Mouse (Mus musculus) MEL (cell line): ENCODE results near the gene Gm49369. TPM values are rescaled to one million over a fixed set of nuclear protein-coding genes. Genes with fewer than 3 reads are reported as not detected.

Experiments
- DNase-seq: peaks from one replicate; pipeline ENCODE4 v3.0.0; 2011; ENCODE audit warnings: low read depth, low spot score
- H3K27ac ChIP-seq: 2 replicates; pipeline ENCODE4 v1.5.1; 2012; ENCODE audit warnings: low read depth, mild to moderate bottlenecking, control low read depth, low read length, moderate library complexity; ENCODE audit not compliant: control insufficient read depth
- H3K27me3 ChIP-seq, 2 experiments: fragments of 150-350 bp in 1 of 2; sonication (generic) in 1 of 2; 2 replicates each; pipeline ENCODE4 v1.6.1; 2012; ENCODE audit warnings: low read length in 2 of 2, mild to moderate bottlenecking in 2 of 2, improper control_type of control experiment in 1 of 2, moderate library complexity in 1 of 2; ENCODE audit not compliant: insufficient read depth in 2 of 2, control insufficient read depth in 1 of 2
- H3K36me3 ChIP-seq, 2 experiments: 2 replicates each; pipeline ENCODE4 v1.6.1; 2012 to 2014; ENCODE audit warnings: low read length in 2 of 2, improper control_type of control experiment in 1 of 2, inconsistent platforms in 1 of 2, mild to moderate bottlenecking in 1 of 2; ENCODE audit not compliant: insufficient read depth in 2 of 2, control insufficient read depth in 1 of 2
- H3K4me1 ChIP-seq, 2 experiments: fragments of 150-350 bp in 1 of 2; sonication (generic) in 1 of 2; 2 replicates each; pipeline ENCODE4 v1.6.1; 2012; ENCODE audit warnings: low read length in 2 of 2, improper control_type of control experiment in 1 of 2, mild to moderate bottlenecking in 1 of 2; ENCODE audit not compliant: insufficient read depth in 2 of 2, control insufficient read depth in 1 of 2
- H3K4me3 ChIP-seq, 2 experiments: fragments of 150-350 bp in 1 of 2; sonication (generic) in 1 of 2; 2 replicates each; pipeline ENCODE4 v1.5.1; 2012; ENCODE audit warnings: low read depth in 2 of 2, low read length in 2 of 2, mild to moderate bottlenecking in 2 of 2, moderate library complexity in 2 of 2, control low read depth in 1 of 2, improper control_type of control experiment in 1 of 2; ENCODE audit not compliant: control insufficient read depth in 1 of 2, insufficient read depth in 1 of 2
- H3K79me2 ChIP-seq: 2 replicates; pipeline ENCODE4 v1.6.1; 2012; ENCODE audit warnings: mild to moderate bottlenecking, low read length, moderate library complexity; ENCODE audit not compliant: control insufficient read depth, poor library complexity, insufficient read depth
- H3K9ac ChIP-seq: 2 replicates; pipeline ENCODE4 v1.6.1; 2012; ENCODE audit warnings: low read depth, mild to moderate bottlenecking, control low read depth, low read length, moderate library complexity; ENCODE audit not compliant: control insufficient read depth, poor library complexity, severe bottlenecking
- H3K9me3 ChIP-seq: fragments of 150-350 bp; sonication (generic); replicated peaks from 2 replicates; pipeline ENCODE4 v1.6.1; 2012; ENCODE audit warnings: mild to moderate bottlenecking, low read length, improper control_type of control experiment, moderate library complexity; ENCODE audit not compliant: insufficient read depth
- CHD2 ChIP-seq: IDR thresholded peaks from 2 replicates; pipeline ENCODE4 v1.6.1; 2011; ENCODE audit warnings: low read length, improper control_type of control experiment
- CTCF ChIP-seq, 3 experiments: IDR thresholded peaks in 2 of 3; conservative IDR thresholded peaks in 1 of 3; 2 replicates each; pipeline ENCODE4 v1.5.1; 2011 to 2012; ENCODE audit warnings: low read length in 3 of 3, low read depth in 2 of 3, mild to moderate bottlenecking in 2 of 3, improper control_type of control experiment in 1 of 3, inconsistent platforms in 1 of 3, mixed read lengths in 1 of 3, moderate library complexity in 1 of 3; ENCODE audit not compliant: control insufficient read depth in 1 of 3, insufficient read depth in 1 of 3, poor library complexity in 1 of 3, severe bottlenecking in 1 of 3
- ELF1 ChIP-seq: IDR thresholded peaks from 2 replicates; pipeline ENCODE4 v1.6.1; 2014; ENCODE audit warnings: low read depth, mild to moderate bottlenecking, inconsistent platforms, low read length, improper control_type of control experiment, moderate library complexity
- ETS1 ChIP-seq: IDR thresholded peaks from 2 replicates; pipeline ENCODE4 v1.6.1; 2012; ENCODE audit warnings: low read depth, mild to moderate bottlenecking, inconsistent platforms, low read length, improper control_type of control experiment, moderate library complexity
- GABPA ChIP-seq: IDR thresholded peaks from 2 replicates; pipeline ENCODE4 v1.6.1; 2012; ENCODE audit warnings: low read depth, mild to moderate bottlenecking, inconsistent platforms, low read length, improper control_type of control experiment, moderate library complexity
- GATA1 ChIP-seq: IDR thresholded peaks from 2 replicates; pipeline ENCODE4 v1.6.1; 2011; ENCODE audit warnings: low read depth, low read length, improper control_type of control experiment
- HCFC1 ChIP-seq: IDR thresholded peaks from 2 replicates; pipeline ENCODE4 v1.6.1; 2012; ENCODE audit warnings: low read depth, mild to moderate bottlenecking, inconsistent platforms, low read length, improper control_type of control experiment, moderate library complexity
- JUND ChIP-seq: IDR thresholded peaks from 2 replicates; pipeline ENCODE4 v1.6.1; 2011; ENCODE audit warnings: low read depth, mild to moderate bottlenecking, improper control_type of control experiment, low read length
- KAT2A ChIP-seq: conservative IDR thresholded peaks from 2 replicates; pipeline ENCODE4 v1.6.1; 2012; ENCODE audit warnings: low read depth, low read length, improper control_type of control experiment, inconsistent platforms
- MAX ChIP-seq: IDR thresholded peaks from 2 replicates; pipeline ENCODE4 v1.6.1; 2011; ENCODE audit warnings: low read length, improper control_type of control experiment
- MEF2A ChIP-seq: IDR thresholded peaks from 2 replicates; pipeline ENCODE4 v1.6.1; 2014; ENCODE audit warnings: low read depth, mild to moderate bottlenecking, inconsistent platforms, low read length, improper control_type of control experiment; ENCODE audit not compliant: poor library complexity, insufficient replicate concordance, severe bottlenecking; ENCODE audit errors: extremely low read depth
- MYB ChIP-seq: IDR thresholded peaks from 2 replicates; pipeline ENCODE4 v1.6.1; 2011; ENCODE audit warnings: mild to moderate bottlenecking, low read depth, low read length, improper control_type of control experiment
- NELFE ChIP-seq: IDR thresholded peaks from 2 replicates; pipeline ENCODE4 v1.6.1; 2011; ENCODE audit warnings: low read depth, low read length, improper control_type of control experiment
- NRF1 ChIP-seq: IDR thresholded peaks from 2 replicates; pipeline ENCODE4 v1.6.1; 2014; ENCODE audit warnings: low read depth, mild to moderate bottlenecking, inconsistent platforms, low read length, improper control_type of control experiment, moderate library complexity; ENCODE audit not compliant: poor library complexity, insufficient read depth, severe bottlenecking
- POLR2AphosphoS2 ChIP-seq: IDR thresholded peaks from 2 replicates; pipeline ENCODE4 v1.6.1; 2011; ENCODE audit warnings: low read length, improper control_type of control experiment
- POLR2AphosphoS5 ChIP-seq: IDR thresholded peaks from 2 replicates; pipeline ENCODE4 v1.6.1; 2012; ENCODE audit warnings: low read depth, borderline replicate concordance, mild to moderate bottlenecking, inconsistent platforms, low read length, moderate library complexity, mixed read lengths
- RAD21 ChIP-seq: IDR thresholded peaks from 2 replicates; pipeline ENCODE4 v1.6.1; 2011; ENCODE audit warnings: mild to moderate bottlenecking, low read depth, low read length, improper control_type of control experiment
- SMC3 ChIP-seq: IDR thresholded peaks from 2 replicates; pipeline ENCODE4 v1.6.1; 2011; ENCODE audit warnings: low read depth, low read length, improper control_type of control experiment
- TAL1 ChIP-seq: IDR thresholded peaks from 2 replicates; pipeline ENCODE4 v1.6.1; 2012; ENCODE audit warnings: mild to moderate bottlenecking, inconsistent platforms, low read length, moderate library complexity, mixed read lengths
- TBP ChIP-seq: IDR thresholded peaks from 2 replicates; pipeline ENCODE4 v1.8.0; 2011; ENCODE audit warnings: low read depth, low read length, improper control_type of control experiment
- TCF12 ChIP-seq: IDR thresholded peaks from 2 replicates; pipeline ENCODE4 v1.6.1; 2014; ENCODE audit warnings: low read depth, mild to moderate bottlenecking, inconsistent platforms, low read length, improper control_type of control experiment, moderate library complexity
- UBTF ChIP-seq: IDR thresholded peaks from 2 replicates; pipeline ENCODE4 v1.6.1; 2012; ENCODE audit warnings: low read depth, mild to moderate bottlenecking, inconsistent platforms, low read length, improper control_type of control experiment, moderate library complexity, borderline replicate concordance; ENCODE audit not compliant: insufficient read depth
- USF1 ChIP-seq: IDR thresholded peaks from 2 replicates; pipeline ENCODE4 v1.6.1; 2014; ENCODE audit warnings: low read depth, mild to moderate bottlenecking, inconsistent platforms, low read length, improper control_type of control experiment, moderate library complexity
- USF2 ChIP-seq, 2 experiments: IDR thresholded peaks; 2 replicates each; pipeline ENCODE4 v1.6.1; 2011 to 2012; ENCODE audit warnings: improper control_type of control experiment in 2 of 2, low read length in 2 of 2, borderline replicate concordance in 1 of 2, inconsistent platforms in 1 of 2, low read depth in 1 of 2, mild to moderate bottlenecking in 1 of 2; ENCODE audit not compliant: insufficient read depth in 1 of 2
- ZC3H11A ChIP-seq: IDR thresholded peaks from 2 replicates; pipeline ENCODE4 v1.6.1; 2012; ENCODE audit warnings: low read depth, mild to moderate bottlenecking, inconsistent platforms, low read length, improper control_type of control experiment
- ZMIZ1 ChIP-seq: IDR thresholded peaks from 2 replicates; pipeline ENCODE4 v1.6.1; 2012; ENCODE audit warnings: low read depth, mild to moderate bottlenecking, inconsistent platforms, low read length, improper control_type of control experiment, moderate library complexity
- polyA plus RNA-seq, 2 experiments: library from polyadenylated mRNA; stranded (reverse) in 1 of 2; unstranded in 1 of 2; fragments of >175 nt in 1 of 2; fragments of >200 nt in 1 of 2; gene quantifications; 2 replicates each; pipeline versions ENCODE4 v1.2.1 to v1.2.4; 2012; ENCODE audit warnings: low replicate concordance in 2 of 2, low read depth in 1 of 2; ENCODE audit not compliant: insufficient read length in 2 of 2, insufficient read depth in 1 of 2, missing spikeins in 1 of 2
- total RNA-seq: library from RNA; depleted of rRNA; stranded (reverse); fragments of 300-350 nt; gene quantifications from 2 replicates; pipeline ENCODE4 v1.2.3, GENCODE M21; 2012

Gene Gm49369
- total and polyA plus RNA-seq, 3 experiments: 3.2 to 15.2 TPM; not detected in 1

DNA sequence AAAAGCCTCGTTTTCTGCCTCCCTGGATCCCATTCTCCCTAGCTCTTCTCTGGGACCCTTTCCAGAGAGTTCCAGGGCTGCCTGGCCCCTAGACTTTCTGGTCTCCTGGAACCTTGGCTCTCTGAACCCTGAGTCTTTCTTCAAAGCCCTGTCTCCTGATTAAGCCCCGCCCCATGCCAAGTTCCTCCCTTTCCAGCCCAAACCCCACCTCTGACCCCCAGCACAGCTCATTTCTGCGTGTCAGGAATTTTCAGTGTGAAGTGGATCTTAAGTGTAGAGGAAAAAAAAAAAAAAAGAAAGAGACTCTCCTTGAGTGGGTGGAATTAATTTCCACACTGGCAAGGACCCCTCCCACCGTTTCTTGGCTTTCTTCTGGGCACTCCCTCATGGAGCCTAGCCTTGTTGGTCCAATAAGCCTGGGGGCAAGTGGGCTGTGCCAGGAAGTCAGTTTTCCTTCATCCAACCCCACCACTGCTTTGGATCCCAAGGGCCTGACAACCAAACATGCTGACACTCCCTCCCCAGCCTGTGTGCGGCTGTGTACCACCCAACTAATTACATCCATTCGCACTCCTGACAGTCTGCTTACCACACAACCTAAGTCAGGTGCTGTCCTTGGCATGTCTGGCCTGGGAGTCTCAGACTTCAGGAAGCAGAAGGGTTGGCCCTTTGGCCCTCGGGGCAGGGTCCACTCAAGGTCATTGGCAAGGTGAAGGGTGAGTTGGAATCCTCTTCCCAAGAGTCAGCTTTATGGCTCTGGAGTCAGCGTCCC, 8.6 kb downstream of the Gm49369 start, which contains the start of gene Ifitm10:
Gene Ifitm10 (minus strand): TSS at position 113 of the 772 bp plus-strand sequence.
- Histone ChIP-seq H3K4me1 (peaks cover 9 to 22% of the 10 kb centered on the region in 2 experiments), H3K27me3 (no peaks in the 10 kb centered on the region; a peak in 1 of 4 replicates), H3K9ac (no peak within 1 kb of the TSS), H3K9me3 (no peaks in the 10 kb centered on the region), H3K27ac (no peak within 1 kb of the TSS), H3K36me3 (peaks cover under 1 to 19% of the 10 kb centered on the region in 2 experiments; a peak in 3 of 4 replicates), H3K4me3 (no peak within 1 kb of the TSS), H3K79me2 (no peaks in the 10 kb centered on the region)
- TF ChIP-seq ZC3H11A (no peak), ELF1 (no peak), TAL1 (no peak), MAX (no peak), SMC3 (no peak), UBTF (no peak), USF2 (IDR thresholded peaks at IDR 0.05; ENCODE audit: borderline replicate concordance in 1 of 2, insufficient read depth in 1 of 2, low read depth in 1 of 2, low read length in 2 of 2) (no peak), POLR2AphosphoS2 (no peak), MYB (no peak), TBP (no peak), CHD2 (no peak), NELFE (no peak), RAD21 (no peak), ETS1 (no peak), MEF2A (no peak), JUND (no peak), USF1 (no peak), GABPA (no peak), TCF12 (no peak)
- no peak for DNase-seq

DNA sequence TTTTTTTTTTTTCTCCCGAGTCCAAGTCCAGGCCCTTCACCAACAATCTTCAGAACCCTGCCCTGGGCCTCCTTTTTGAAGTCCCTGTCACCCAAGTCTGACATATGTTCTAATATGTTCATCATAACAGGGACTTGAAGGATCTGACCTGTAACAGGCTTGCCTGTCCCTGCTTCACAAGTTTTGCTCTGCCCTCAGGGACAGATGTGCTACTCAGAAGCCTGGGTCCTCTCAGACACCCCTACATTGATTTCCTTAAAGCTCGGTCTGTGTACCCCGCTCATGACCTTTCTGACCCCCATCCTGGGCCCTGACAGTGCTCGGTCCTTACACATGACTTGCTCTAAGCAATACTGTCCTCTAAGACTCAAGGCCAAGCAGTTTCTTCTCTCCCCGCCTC, 9.4 kb downstream of the Gm49369 start:
- TF ChIP-seq GATA1: no peak
- TF ChIP-seq TBP: no peak
- no peak for TF ChIP-seq POLR2AphosphoS5
- TF ChIP-seq TCF12: no peak
- no peak for TF ChIP-seq HCFC1
- TF ChIP-seq ZMIZ1: no peak
- no peak for TF ChIP-seq RAD21
- no peak for TF ChIP-seq USF2 (IDR thresholded peaks at IDR 0.05; ENCODE audit: borderline replicate concordance in 1 of 2, insufficient read depth in 1 of 2, low read depth in 1 of 2, low read length in 2 of 2)
- no peak for TF ChIP-seq KAT2A
- TF ChIP-seq NRF1: no peak
- TF ChIP-seq GABPA: no peak
- TF ChIP-seq CTCF (IDR thresholded peaks at IDR 0.05 in 2 of 3, conservative IDR thresholded peaks at IDR 0.05 in 1 of 3; ENCODE audit: control insufficient read depth in 1 of 3, insufficient read depth in 1 of 3, low read depth in 2 of 3, low read length in 3 of 3, poor library complexity in 1 of 3, severe bottlenecking in 1 of 3): no peak
- TF ChIP-seq ZC3H11A: no peak
- Histone ChIP-seq H3K9me3 (no peaks in the 10 kb centered on the region), H3K4me1 (peaks cover 7 to 20% of the 10 kb centered on the region in 2 experiments), H3K36me3 (peaks cover 0 to 14% of the 10 kb centered on the region in 2 experiments; a peak in 2 of 4 replicates), H3K4me3 (no peak overlapping the region), H3K27ac (no peak overlapping the region), H3K79me2 (no peaks in the 10 kb centered on the region), H3K27me3 (no peaks in the 10 kb centered on the region; a peak in 1 of 4 replicates), H3K9ac (no peak overlapping the region)
- no peak for DNase-seq
